Mouse (Mus musculus) hindbrain, postnatal 0 days (tissue): ENCODE measurements around the gene Fam83f. TPM values are rescaled to one million over a fixed set of nuclear protein-coding genes. Genes with fewer than 3 reads are reported as not detected.
A peak's percentile ranks its signal among the peaks of the same experiment; 100 is the strongest.

Source experiments
- ATAC-seq: fragments of 200-750 bp; cut with Nextera tagmentation; 2 replicates; pipeline ENCODE4 v1.8.0; 2017; ENCODE audit warnings: mild to moderate bottlenecking, moderate TSS enrichment, moderate library complexity
- DNase-seq: peaks from one replicate; pipeline ENCODE4 v3.0.0-alpha.2; 2015; ENCODE audit warnings: low spot score
- H3K27ac ChIP-seq: fragments of 300-500 bp; sonication (generic); 2 replicates; pipeline ENCODE4 v1.5.1; 2014; ENCODE audit warnings: mild to moderate bottlenecking
- H3K27me3 ChIP-seq: fragments of 300-500 bp; sonication (generic); 2 replicates; pipeline ENCODE4 v1.6.1; 2014; ENCODE audit warnings: low read length, mixed read lengths; ENCODE audit not compliant: insufficient read depth
- H3K36me3 ChIP-seq: fragments of 300-500 bp; sonication (generic); 2 replicates; pipeline ENCODE4 v1.6.1; 2014; ENCODE audit warnings: low read length, mixed read lengths; ENCODE audit not compliant: insufficient read depth
- H3K4me1 ChIP-seq: fragments of 300-500 bp; sonication (generic); 2 replicates; pipeline ENCODE4 v1.6.1; 2014; ENCODE audit warnings: antibody characterized with exemption, low read length, mixed read lengths; ENCODE audit not compliant: insufficient read depth
- H3K4me2 ChIP-seq: fragments of 300-500 bp; sonication (generic); 2 replicates; pipeline ENCODE4 v1.6.1; 2014; ENCODE audit warnings: low read depth, mild to moderate bottlenecking, low read length, moderate library complexity, mixed read lengths
- H3K4me3 ChIP-seq: fragments of 300-500 bp; sonication (generic); 2 replicates; pipeline ENCODE4 v1.5.1; 2014; ENCODE audit warnings: low read length
- H3K9ac ChIP-seq: fragments of 300-500 bp; sonication (generic); replicated peaks from 2 replicates; pipeline ENCODE4 v1.6.1; 2014; ENCODE audit warnings: mild to moderate bottlenecking, low read length, moderate library complexity, mixed read lengths
- H3K9me3 ChIP-seq: fragments of 300-500 bp; sonication (generic); 2 replicates; pipeline ENCODE4 v1.6.1; 2016; ENCODE audit warnings: low read length, mixed read lengths
- CTCF ChIP-seq: IDR thresholded peaks from 2 replicates; pipeline ENCODE4 v1.5.1; 2016; ENCODE audit warnings: antibody characterized with exemption, control low read depth, low read depth
- WGBS: fragments of 180-500 bp; shearing (Covaris S2); extraction: QIAGEN DNeasy Blood & Tissue Kit; methylation state at CpG from one replicate; pipeline ENCODE4 v1.1.7; 2014; 5-methylcytosine and 5-hydroxymethylcytosine counted together
- polyA plus RNA-seq: library from polyadenylated mRNA; unstranded; fragments of >200 nt; fragmentation: Nextera tagmentation; extraction: Ambion mirVana; gene quantifications from 2 replicates; pipeline ENCODE4 v1.2.1, GENCODE M21; 2015
- total RNA-seq: library from RNA; depleted of rRNA; stranded (reverse); fragments of >200 nt; gene quantifications from 2 replicates; pipeline ENCODE4 v1.2.3, GENCODE M21; 2014

The Fam83f gene
- total and polyA plus RNA-seq, 2 experiments from 2014 or later = 0.33 to 0.94 TPM

DNA sequence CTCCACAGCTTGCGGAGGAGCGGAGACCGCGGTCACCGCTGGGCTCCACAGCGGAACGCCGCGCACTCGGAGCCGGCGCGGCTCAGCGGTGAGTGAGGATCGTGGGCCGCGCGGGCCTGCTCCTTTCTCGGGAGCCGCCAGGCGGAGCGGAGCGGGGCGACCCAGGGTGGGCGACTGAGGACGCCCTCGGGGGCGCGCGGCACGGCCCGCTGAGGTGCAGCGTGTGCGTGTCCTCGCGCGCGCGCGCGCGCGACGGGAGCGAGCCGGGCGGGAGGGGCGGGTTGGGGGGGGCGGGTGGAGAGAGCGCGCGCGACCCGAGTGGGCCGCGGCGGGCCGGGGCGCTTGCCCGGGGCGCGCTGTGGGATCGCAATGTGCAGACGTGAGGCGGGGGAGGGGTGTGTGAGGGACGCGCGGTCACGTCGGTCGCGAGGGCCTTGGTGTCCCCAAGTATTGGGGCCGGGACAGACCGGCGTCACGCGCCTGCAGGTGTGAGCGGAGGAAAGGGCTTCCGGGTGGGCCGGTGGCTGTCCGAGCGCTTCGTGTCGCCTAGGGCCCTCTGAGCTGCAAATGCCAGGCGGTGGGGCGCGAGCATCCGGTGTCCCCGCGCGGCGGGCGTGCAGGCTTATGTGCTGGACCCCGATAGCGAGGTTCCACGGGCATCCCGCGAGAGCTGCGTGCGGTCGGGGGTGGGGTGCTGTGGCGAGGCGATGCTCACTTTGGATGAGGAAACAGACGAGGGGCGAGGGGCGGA, 39.9 kb downstream of the Fam83f start:
- Histone ChIP-seq H3K27me3 (no peaks in the 10 kb centered on the region), H3K9ac (peak overlapping the region; percentile 88), H3K9me3 (no peaks in the 10 kb centered on the region), H3K36me3 (no peaks in the 10 kb centered on the region), H3K4me2 (peak overlapping the region; percentile 70), H3K4me1 (0 out of 2 replicates have a peak, but pooled peaks cover 9% of the 10 kb centered on the region), H3K4me3 (peak overlapping the region; percentile 90), H3K27ac (peak overlapping the region; percentile 94)
- ATAC-seq = peak; percentile 54
- DNase-seq = peak; percentile 85
- TF ChIP-seq CTCF = no peak
- WGBS = under 1% methylated on average over 80 of the region's 106 CpGs

DNA sequence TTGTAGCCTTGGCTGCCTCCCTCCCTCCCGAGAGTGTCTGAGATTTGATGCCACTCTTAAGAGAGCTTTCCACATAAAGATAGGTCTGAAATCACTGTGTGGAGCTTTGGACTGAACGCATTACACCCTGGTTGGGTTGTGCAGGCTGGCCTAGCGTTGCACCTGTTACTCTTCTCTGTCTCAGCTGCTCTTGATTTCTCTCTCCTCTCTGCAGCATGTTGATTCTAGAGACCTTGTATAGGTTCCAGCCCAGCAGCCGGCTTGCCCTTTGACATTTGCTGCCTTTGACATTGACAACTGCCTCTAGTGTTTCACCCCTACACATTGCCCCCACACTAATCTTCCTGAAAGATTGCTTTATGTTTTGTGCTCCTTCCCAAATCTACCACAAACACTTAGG, 42.7 kb downstream of the Fam83f start:
- no peaks in the 10 kb centered on the region for H3K27me3 ChIP-seq
- H3K4me1 ChIP-seq = 0 out of 2 replicates have a peak, but pooled peaks cover 5% of the 10 kb centered on the region
- H3K9ac ChIP-seq = no peak overlapping the region
- no peak overlapping the region for H3K4me3 ChIP-seq
- no peaks in the 10 kb centered on the region for H3K36me3 ChIP-seq
- no peak overlapping the region for H3K27ac ChIP-seq
- DNase-seq (no peak), ATAC-seq (no peak)
- H3K9me3 ChIP-seq = no peaks in the 10 kb centered on the region
- TF ChIP-seq CTCF = no peak
- WGBS = 78% methylated on average over 4 of the region's 4 CpGs
- H3K4me2 ChIP-seq = no peak overlapping the region

DNA sequence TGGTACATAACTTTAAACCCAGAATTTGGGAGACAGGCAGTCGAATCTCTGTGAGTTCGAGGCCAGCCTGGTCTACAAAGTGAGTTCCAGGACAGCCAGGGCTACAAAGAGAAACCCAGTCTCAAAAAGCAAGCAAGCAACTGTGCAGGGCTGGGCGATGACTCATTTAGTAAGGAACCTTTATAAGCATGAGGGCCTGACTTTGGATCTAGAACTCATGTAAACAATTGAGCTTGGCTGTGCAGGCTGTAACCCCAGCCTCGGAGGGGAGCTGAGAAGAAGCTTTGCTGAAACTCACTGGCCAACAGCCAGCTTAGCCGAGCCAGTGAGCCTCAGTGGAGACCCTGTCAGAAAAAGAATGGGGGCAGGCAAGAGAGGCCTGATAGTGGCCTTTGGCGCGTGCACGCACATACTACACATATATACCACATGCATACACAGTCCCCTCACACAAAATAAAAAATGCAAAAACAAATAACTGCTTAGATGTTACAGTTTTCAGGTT, 45.0 kb downstream of the Fam83f start:
- ATAC-seq = no peak
- no peak for DNase-seq
- Histone ChIP-seq H3K9me3 (no peaks in the 10 kb centered on the region), H3K27ac (no peak overlapping the region), H3K9ac (no peak overlapping the region), H3K4me3 (no peak overlapping the region), H3K27me3 (no peaks in the 10 kb centered on the region), H3K36me3 (no peaks in the 10 kb centered on the region), H3K4me2 (no peak overlapping the region), H3K4me1 (0 out of 2 replicates have a peak, but pooled peaks cover 5% of the 10 kb centered on the region)
- 71% methylated on average over 8 of the region's 8 CpGs for WGBS
- no peak for TF ChIP-seq CTCF

- Histone ChIP-seq H3K4me3 (no peak overlapping the region), H3K36me3 (no peaks in the 10 kb centered on the region), H3K9ac (no peak overlapping the region), H3K4me2 (no peak overlapping the region), H3K27me3 (no peaks in the 10 kb centered on the region), H3K9me3 (no peaks in the 10 kb centered on the region), H3K27ac (0 out of 2 replicates have a peak overlapping the region, but pooled peaks have one; percentile 20), H3K4me1 (no peaks in the 10 kb centered on the region)
- ATAC-seq (no peak), DNase-seq (peak; percentile 55)
- no peak for TF ChIP-seq CTCF
- WGBS = 43% methylated on average over 1 of the region's 1 CpGs
These were observed 45.8 kb downstream of the Fam83f start for GRCm38 (mm10) chr15:80717431-80717830.

GRCm38 (mm10) chr15:80720249-80720648, 48.6 kb downstream of the Fam83f start:
- H3K27me3 ChIP-seq = no peaks in the 10 kb centered on the region
- DNase-seq = no peak
- H3K27ac ChIP-seq = no peak overlapping the region
- no peak overlapping the region for H3K9ac ChIP-seq
- TF ChIP-seq CTCF = no peak
- H3K4me3 ChIP-seq = no peak overlapping the region
- no peaks in the 10 kb centered on the region for H3K4me1 ChIP-seq
- no peak overlapping the region for H3K4me2 ChIP-seq
- no peaks in the 10 kb centered on the region for H3K36me3 ChIP-seq
- ATAC-seq = no peak
- H3K9me3 ChIP-seq = no peaks in the 10 kb centered on the region
- WGBS = 82% methylated on average over 5 of the region's 5 CpGs

DNA sequence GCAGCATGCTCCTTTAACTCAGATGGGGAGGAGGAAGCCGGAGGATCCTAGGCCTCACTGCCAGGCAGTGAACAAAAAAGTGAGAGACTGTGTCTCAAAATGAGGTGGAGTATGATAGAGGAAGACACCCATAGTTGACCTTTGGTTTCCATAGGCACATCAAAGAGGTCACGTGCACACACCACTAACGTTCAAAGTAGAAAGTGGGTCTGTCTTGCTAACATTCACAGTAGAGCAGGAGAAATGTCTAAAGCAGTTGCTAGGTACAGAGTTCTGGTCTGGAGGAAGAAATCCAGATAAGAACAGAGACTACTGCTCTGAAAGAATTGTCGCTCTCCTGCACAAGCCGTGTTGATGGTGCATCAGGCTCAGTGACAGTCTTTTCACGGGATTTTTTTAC, 50.2 kb downstream of the Fam83f start:
- Histone ChIP-seq H3K9me3 (no peaks in the 10 kb centered on the region), H3K27me3 (no peaks in the 10 kb centered on the region), H3K4me2 (no peak overlapping the region), H3K4me3 (no peak overlapping the region), H3K4me1 (no peaks in the 10 kb centered on the region), H3K9ac (no peak overlapping the region), H3K36me3 (no peaks in the 10 kb centered on the region), H3K27ac (no peak overlapping the region)
- no peak for TF ChIP-seq CTCF
- 78% methylated on average over 6 of the region's 6 CpGs for WGBS
- no peak for DNase-seq
- no peak for ATAC-seq

GRCm38 (mm10) chr15:80722366-80722765, 50.7 kb downstream of the Fam83f start:
- Histone ChIP-seq H3K27ac (no peak overlapping the region), H3K36me3 (no peaks in the 10 kb centered on the region), H3K4me3 (no peak overlapping the region), H3K9me3 (no peaks in the 10 kb centered on the region), H3K27me3 (no peaks in the 10 kb centered on the region), H3K9ac (no peak overlapping the region), H3K4me2 (no peak overlapping the region), H3K4me1 (no peaks in the 10 kb centered on the region)
- peak; percentile 22 for DNase-seq
- ATAC-seq = no peak
- no peak for TF ChIP-seq CTCF
- WGBS = 37% methylated on average over 3 of the region's 3 CpGs
